Mouse (Mus musculus): ENCODE results near the gene Gas2.

Gene Gas2

DNA sequence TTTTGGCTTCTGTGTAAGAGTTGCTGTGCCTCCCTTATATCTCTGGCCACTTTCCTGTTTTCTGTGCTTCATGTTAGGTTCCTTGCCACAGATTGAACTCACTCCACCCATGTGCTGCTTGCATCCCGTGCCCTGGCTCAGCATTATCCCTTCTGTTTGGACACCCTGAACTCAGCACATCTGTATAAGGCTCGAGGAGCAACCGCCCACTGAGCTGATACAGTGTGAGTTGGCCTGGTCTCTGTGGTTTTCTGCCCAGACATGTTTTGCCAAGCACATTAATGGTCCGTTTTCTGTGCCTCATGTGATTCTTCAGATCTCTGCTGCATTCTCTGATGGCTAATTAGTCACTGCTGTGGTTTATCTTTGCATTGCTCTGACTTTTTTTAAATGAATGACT is 105.8 kb downstream of the Gas2 start:
- no peak for DNase-seq (ENCODE audit: low spot score)

DNA sequence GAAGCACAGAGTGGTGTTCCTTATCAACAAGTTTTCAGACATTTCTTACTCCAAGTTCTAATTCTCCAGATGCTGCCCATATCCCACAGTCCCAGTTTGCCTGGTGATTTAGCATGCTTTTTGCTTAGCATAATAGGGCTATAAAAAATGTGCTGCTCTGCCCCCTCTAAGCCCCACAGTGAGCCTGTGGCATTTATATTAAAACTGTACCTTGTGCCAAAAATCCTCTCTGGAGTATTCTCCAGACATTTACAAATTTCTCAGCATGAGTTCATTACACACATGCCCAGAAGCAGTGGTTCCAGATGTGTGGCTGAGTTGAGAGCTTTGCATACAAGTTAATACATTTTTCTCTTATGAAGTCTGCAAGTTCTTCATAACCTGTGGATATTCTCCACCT is 107.6 kb downstream of the Gas2 start:
- DNase-seq (ENCODE audit: low spot score): no peak

DNA sequence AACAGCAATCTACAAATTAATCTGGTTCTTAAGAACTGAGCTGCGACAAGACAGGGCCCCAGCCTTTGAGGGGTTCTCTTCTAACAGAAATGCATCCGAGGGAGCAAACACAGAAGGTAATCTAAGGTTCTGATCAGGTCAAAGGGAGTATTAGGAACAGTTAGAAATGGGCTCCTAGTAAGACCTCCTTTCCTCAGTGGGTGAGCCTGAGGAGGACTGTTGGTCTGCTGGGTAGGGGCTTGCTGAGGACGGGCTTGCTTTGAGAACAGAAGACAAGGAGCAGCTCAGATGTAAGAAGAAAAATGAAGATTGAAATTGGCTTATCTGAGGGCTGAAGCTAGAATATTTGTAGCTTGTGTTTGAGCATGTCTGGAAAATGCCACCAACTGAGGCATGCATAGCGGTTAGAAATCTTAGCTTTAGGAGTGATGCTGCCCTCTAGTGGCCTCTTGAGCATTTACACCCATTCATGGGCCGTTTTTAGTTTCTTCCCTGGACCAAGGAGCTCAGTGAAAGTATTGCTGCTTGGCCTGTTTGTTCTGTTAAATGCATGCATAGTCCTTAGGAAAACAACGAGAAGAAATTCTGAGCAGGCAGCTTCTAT is 110.5 kb downstream of the Gas2 start:
- peak; percentile 65 for DNase-seq (ENCODE audit: low spot score)

DNA sequence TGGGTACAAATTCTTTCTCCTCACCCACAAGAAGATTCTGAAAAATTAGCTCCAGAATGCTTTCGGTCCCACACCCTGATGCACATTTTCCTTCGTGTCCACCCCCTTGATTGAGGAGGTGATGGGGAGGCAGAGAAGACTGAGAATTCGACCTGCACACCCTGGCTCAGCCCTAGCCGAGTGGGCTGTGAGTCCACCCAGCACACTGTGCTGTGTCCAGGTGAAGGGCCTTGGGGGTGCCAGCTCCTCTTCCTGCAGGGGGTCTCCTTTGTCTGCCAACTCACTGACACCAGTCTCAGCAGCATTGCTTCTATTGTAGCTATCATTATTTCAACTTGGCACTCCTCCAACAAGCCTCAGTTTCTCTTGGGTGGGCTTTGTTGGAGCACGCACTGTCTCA is 111.3 kb downstream of the Gas2 start:
- DNase-seq (ENCODE audit: low spot score): no peak

DNA sequence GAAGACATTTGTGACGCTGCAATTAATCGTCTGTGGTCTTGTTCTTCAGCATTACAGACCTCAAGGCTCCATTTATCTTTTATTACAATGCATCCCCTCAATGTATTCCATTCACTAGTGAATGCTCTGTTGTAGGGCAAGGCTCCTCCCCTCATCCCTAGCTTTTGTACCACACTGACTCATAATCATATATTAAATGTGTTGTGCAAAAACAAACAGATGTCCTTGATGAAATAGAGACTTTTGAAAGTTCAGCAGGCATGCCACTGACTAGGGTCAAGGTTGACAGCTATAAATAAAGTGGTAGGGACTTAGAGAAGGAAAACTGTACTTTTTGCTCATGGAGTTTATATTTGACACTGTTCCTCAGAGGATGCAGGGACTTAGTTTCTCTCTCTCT is 111.7 kb downstream of the Gas2 start:
- no peak for DNase-seq (ENCODE audit: low spot score)

DNA sequence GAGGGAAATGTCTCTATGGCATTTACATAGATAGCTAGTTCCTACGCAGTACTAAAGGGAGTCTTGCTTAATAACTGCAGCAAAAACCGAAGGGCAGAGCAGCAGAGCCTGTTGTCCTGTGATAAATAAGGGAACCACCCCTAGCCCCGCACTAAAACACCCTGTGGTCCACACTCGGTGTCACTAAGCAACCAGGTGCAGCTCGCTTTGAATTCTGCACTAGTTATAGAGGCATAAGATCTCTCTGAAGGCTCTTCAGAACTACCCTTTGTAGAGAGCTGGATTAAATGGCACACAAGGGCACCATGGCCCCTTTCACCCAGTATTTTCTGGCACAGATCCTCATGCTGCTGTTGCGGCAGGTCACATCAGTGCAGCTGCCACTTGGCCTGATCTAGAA is 113.4 kb downstream of the Gas2 start:
- DNase-seq (ENCODE audit: low spot score): no peak

DNA sequence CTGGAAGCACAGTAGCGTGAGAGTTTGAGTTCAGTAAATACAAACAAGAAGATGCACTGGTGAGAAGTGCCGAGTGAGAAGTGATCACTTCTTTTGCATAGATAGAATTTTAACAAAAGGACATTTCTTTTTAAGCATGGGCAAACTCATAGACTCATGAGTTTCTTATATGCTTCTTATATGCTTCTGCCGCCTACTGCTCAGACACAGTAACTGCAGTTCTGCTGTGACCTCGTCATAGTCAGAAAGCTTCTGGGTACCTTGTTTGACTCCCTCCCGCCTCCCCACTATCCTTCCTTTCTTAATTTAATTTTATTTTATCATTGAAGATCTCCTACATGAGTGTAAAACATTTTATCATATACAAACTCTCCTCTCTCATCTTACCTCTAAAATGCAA is 117.5 kb downstream of the Gas2 start:
- DNase-seq (ENCODE audit: low spot score): no peak

DNA sequence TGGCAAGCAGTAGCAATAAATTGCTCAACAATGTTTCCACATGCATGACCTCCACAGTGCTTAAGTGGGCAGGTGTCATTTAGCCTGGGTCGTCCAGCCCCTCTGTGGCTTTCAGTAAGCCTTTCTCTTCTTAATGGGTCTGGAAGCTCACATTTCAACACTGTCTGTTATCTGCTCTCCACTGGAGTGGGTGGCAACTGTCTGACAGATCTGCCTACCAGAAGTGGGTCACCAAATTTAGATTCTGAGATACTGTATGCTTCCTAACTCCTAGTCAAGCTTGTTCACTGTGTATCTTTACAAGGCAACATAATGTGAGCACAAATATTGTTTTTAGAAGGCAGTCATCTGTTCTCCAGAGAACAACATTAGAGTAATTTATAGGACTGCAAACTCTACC is 120.5 kb downstream of the Gas2 start:
- DNase-seq (ENCODE audit: low spot score): no peak

DNA sequence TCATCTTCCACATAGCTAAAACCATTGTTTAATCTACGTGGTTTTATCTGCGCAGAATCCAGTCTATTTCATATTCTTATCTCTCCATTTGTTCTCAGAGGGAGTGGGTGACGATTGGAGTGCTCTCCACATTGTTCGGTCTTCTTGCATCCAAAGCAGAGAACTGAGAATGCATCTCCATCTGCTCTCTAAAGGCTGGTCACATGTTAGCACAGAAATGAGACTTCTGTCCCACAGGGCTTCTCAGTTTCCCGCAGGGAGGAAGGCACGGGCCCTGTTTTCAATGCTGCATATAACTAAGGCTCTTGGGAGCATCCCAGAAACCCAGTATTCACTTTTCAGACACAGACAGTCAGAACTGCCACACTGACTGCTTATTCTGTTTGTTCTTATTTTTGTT is 123.9 kb downstream of the Gas2 start:
- peak; percentile 22 for DNase-seq (ENCODE audit: low spot score)

DNA sequence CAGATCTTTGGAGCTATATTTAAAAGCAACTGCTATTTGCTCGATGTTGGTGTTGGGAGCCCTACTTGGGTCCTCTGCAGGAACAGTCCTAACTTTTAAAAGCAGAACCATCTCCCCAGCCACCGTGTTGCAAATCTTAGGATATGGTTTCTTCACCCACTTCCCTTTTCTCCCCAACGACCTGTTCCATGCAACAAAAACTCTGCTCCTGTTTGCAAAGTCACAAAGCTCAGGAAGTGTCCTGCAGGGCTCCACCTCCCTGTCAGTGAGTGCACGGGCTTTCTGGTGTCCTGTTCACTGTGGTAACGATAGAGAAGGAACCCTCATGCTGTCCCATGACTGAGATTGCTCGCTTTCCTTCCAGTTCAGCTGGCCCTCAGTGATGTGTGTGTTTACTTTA is 125.1 kb downstream of the Gas2 start:
- no peak for DNase-seq (ENCODE audit: low spot score)

DNA sequence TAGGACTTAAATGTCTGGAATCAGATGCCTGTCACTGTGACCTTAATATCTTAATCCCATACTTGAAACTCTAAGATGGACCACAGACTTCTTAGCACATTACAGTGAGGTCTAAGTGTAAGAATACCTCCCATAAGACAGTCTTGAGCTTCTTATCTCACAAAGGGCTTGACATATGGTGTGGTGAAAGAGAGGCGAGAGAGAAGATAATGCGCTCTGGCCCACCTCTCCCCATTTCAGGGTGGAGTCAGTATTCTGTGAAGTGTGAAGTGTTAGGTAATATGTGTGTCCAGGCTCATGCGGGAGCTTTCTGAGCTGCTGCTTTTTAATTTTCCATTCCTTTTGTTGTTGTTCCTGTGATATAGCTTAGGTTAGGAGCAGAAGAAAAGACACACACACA is 129.2 kb downstream of the Gas2 start:
- no peak for DNase-seq (ENCODE audit: low spot score)

DNA sequence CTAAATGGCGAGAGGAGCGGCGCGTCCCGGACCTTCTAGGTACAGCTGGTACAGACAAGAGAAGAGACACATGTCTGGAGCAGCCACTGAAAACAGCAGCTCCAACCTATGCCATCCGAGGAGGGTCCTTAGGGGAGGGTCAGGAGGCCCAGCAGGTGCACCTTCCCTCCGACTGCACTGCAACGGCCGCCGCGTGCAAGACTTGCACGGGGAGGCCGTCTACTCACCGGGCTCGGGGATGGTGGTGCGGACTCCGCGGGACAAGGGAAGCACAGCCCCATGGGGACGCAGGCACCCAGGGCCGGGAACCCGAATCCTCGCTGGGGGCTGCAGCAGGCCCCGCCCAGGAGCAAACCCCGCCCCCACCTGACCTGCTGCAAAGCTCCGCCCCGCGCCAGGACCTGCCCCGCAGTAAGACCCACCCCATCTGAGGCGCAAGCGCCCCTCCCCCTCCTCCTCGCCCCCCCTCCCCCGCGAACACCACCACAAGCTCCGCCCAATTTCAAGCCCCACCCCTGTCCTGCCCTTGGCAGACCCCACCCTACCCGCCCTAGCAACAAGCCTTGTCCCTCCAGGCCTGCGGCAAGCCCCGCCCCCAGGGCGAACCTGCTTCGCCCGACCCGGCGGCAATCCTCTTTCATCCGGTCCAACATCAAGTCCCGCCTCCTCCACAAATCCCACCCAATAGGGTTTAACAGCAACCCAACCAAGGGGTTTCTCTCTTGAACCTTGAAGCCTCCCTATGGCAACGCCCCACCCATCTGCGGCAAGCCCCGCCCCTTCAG is 143.9 kb downstream of the Gas2 start, which contains the start of gene Svip:
TSS of gene Svip (minus strand) at position 508 of the 785 bp plus-strand sequence.
- peak; percentile 96 for DNase-seq (ENCODE audit: low spot score)

DNA sequence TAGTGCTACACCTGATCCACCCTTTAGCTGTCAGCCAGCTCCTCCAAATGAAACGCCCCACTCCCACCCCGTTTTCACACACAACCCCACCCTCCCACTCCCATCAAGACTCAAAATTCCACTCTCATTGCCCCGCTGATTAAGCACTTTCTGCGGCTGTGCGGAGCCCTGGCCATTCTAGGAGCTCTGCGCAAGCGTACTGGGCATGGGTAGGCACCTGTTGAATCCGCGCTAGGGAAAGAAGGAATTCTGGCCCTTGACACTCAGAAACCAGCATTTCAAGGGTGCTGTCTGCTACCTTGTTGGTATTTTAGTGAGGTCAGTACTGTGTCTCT is 144.4 kb downstream of the Gas2 start:
- DNase-seq (ENCODE audit: low spot score): no peak

DNA sequence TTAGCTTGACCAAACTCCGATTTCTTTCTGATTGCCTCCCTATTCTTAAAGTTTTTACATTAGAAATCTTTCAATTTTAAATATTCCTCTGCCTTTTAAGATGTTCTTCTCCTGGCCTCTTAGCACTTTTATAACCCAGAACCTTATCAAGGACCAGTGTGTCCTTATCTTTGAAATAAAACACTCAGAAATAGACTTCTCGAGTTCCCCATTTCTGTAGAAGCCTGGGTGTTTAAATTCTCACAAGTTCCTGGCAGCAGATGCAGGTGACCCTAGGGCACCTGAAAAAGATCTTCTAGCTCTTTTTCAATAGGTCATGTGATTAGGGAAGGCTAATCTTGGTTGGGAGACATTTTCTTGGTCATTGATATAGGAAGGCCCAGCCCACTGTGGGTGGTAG is 145.3 kb downstream of the Gas2 start:
- no peak for DNase-seq (ENCODE audit: low spot score)

DNA sequence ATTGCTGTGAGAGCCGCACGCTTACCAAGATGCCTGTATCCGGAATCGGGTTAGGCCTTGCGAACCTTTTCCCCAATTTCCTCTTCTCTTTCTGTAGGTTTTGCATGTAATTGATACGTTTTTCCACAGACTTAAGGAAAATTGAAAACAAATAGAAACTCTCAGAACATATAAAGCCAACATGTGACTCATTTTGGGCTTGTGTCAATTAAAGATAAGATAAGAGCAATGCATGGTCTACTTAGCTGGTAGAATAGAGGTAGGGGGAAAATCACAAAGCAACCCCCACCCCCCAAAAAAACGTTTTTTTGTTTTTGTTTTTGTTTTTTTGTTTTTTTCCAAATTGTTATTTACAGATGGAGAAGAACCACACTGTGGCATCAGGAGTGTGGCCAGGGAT is 151.6 kb downstream of the Gas2 start:
- DNase-seq (ENCODE audit: low spot score): no peak

DNA sequence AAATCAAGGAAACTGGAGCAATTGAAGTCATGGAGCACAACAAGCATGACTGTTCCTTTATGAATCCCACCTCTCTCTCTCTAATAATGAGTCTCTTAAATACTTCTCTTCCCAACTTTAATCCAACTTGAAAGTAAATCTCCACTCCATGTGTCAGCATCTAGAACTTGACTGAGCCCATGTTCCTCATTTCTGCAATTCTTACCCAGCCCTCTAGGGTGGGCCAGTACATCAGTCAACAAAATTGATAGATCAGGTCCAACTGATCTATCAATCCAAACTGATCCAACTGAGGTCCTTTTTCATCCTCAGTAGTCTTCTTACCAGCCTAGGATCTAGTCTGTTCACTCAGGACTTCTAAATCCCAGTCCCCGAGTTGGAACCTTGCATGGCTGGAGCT is 153.4 kb downstream of the Gas2 start:
- DNase-seq (ENCODE audit: low spot score): no peak

DNA sequence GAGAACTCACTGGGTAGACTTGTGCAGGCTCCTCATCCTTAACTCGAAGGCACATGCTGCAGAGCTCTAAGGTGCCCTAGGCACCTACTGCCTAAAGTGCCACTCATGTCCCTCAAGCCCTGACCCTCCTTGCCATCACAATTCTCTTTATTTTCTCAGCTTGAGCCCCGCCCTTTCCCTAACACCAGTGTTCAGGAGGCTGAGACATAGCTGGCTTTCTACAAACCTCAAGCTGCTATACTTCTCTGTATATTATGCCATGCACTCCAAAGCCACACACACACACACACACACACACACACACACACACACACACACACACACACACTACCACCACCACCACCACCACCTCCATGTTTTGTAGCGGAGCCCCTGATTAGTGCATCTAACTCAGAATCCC is 153.8 kb downstream of the Gas2 start, which contains the start of gene 1700015G11Rik:
TSS of gene 1700015G11Rik (minus strand) at position 101 of the 400 bp plus-strand sequence.
- DNase-seq (ENCODE audit: low spot score): no peak

DNA sequence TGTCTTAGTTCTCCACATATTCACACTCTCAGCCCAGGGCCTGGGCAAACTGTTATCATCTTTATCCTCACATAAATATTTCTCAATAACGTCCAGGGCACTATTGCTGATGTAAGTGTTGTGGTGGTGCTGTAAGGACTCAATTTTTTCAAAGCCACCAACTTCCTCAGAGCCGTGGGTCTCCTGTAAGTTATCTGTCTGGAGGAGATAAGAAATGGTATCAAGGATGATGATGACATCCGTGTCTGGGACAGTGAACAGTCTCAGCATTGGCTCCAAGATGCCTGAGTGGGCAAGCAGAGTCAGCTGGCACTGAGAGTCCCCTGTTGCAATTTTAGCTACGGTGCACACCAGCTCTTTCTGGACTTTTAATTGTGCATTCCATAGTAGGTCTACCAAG is 160.2 kb downstream of the Gas2 start:
- DNase-seq (ENCODE audit: low spot score): no peak

DNA sequence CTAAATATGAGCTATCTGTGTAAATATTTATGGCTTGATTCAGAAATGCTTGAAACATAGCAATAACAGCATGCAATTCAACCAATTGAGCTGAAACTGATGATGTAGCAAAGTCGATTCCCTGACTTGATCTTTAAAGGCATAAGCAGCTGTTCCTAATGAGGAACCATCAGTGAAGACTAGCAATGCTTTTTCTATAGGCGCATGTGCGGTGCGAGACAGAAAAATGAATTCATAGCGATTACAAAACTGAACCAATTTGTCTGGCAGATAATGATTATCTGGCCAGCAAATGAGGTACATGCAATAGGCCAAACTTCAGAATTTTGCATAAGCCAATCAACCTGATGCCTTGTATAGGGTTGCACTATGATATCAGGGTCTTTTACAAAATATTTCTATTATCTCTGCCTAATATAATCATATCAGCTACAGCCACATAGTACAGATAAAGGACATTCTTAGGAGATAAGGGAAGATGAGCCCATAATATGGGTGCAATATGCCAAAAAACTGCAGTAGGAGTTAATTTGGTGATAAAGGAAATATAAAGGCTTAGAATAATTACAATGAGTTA is 162.3 kb downstream of the Gas2 start:
- DNase-seq (ENCODE audit: low spot score): no peak

DNA sequence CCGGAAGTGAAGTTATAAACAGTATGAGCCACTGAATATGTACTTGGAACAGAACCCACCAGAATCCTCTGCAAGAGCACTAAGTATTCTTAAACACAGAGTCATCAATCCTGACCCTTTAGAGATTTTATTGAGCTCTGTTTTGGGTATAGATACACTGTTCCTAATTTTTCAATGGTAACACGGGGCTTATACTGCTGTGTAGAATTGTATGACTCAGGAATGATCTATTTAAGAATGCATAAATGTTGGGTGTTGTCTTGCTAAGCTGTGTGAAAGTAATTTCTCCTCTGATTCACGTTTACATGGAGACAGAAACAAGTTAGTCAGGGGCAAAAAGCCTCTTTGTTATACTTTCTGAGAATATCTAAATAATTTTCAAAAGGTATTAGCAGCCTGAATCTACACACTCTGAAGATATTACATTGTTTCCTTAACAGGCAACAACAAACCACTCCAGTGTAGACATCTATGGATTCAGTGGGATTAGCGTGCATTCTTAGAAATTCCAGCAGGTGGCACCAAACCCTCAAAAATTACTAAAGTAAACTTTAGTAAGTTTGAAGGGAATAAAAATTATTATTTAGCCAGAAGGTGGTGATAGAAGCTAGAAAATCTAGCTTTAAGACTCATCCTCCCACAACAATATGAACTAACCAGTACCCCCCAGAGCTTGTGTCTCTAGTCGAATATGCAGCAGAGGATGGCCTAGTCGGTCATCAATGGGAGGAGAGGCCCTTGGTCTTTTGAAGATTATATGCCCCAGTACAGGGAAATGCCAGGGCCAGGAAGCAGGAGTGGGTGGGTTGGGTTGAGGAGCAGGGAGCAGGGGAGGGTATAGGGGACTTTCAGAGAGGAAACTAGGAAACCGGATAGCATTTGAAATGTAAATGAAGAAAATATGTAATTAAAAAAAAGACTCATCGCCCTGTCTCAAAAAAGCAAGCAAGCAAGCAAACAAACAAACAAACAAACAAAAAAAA is 176.1 kb downstream of the Gas2 start:
- DNase-seq (ENCODE audit: low spot score): peak; percentile 28
